Mouse (Mus musculus): ENCODE data around the gene Polr3c. TPM values are rescaled to one million over a fixed set of nuclear protein-coding genes. Genes with fewer than 3 reads are reported as not detected.
"Not testable (repeated sequence)": the region's sequence is repeated elsewhere in the genome, so short reads cannot be mapped to it uniquely, and the experiment has no call there.

The Polr3c gene
- polyA plus RNA-seq, 1 experiment from 2014 or later: 38.2 TPM

GRCm38 (mm10) chr3:96690298-96690697, 37.1 kb downstream of the Polr3c start:
- WGBS: 53% methylated on average over 3 of the region's 3 CpGs
- H3K9me3 ChIP-seq: no peaks in the 10 kb centered on the region
- H3K4me3 ChIP-seq: no peak overlapping the region
- H3K9ac ChIP-seq: no peak overlapping the region
- H3K27ac ChIP-seq: no peak overlapping the region
- H3K4me1 ChIP-seq: peaks cover 5% of the 10 kb centered on the region; the same call in 1 of the 2 replicates
- peaks cover 20% of the 10 kb centered on the region for H3K27me3 ChIP-seq
- no peak for ATAC-seq (ENCODE audit: borderline replicate concordance, extremely low read depth, low FRiP score, low TSS enrichment)
- H3K36me3 ChIP-seq: no peaks in the 10 kb centered on the region
- H3K4me2 ChIP-seq: no peak overlapping the region

GRCm38 (mm10) chr3:96688854-96689253, 38.6 kb downstream of the Polr3c start:
- Histone ChIP-seq H3K27ac (no peak overlapping the region), H3K4me3 (no peak overlapping the region), H3K4me2 (no peak overlapping the region), H3K27me3 (peaks cover 33% of the 10 kb centered on the region), H3K36me3 (no peaks in the 10 kb centered on the region), H3K4me1 (0 out of 2 replicates have a peak, but pooled peaks cover 5% of the 10 kb centered on the region), H3K9me3 (no peaks in the 10 kb centered on the region), H3K9ac (no peak overlapping the region)
- WGBS: 74% methylated on average over 11 of the region's 11 CpGs
- ATAC-seq (ENCODE audit: borderline replicate concordance, extremely low read depth, low FRiP score, low TSS enrichment): no peak

DNA sequence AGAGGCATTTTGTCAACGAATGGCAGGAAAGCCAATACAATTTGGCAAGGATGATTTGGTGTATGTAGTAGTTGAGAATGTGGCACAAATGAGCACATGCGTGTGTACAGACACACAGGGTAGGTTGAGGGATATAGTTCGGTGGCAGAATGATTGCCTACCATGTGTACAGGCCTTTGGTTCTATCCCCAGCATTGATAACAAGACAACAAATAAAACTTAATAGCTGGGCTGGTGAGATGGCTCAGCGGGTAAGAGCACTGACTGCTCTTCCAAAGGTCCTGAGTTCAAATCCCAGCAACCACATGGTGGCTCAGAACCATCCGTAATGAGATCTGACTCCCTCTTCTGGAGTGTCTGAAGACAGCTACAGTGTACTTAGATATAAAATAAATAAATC, 41.4 kb downstream of the Polr3c start:
- H3K4me3 ChIP-seq; H3K4me1 ChIP-seq; H3K36me3 ChIP-seq; H3K4me2 ChIP-seq; ATAC-seq (ENCODE audit: borderline replicate concordance, extremely low read depth, low FRiP score, low TSS enrichment); H3K9ac ChIP-seq; H3K9me3 ChIP-seq; H3K27ac ChIP-seq: not testable (repeated sequence)
- peaks cover 44% of the 10 kb centered on the region for H3K27me3 ChIP-seq
- WGBS: 89% methylated on average over 5 of the region's 5 CpGs

DNA sequence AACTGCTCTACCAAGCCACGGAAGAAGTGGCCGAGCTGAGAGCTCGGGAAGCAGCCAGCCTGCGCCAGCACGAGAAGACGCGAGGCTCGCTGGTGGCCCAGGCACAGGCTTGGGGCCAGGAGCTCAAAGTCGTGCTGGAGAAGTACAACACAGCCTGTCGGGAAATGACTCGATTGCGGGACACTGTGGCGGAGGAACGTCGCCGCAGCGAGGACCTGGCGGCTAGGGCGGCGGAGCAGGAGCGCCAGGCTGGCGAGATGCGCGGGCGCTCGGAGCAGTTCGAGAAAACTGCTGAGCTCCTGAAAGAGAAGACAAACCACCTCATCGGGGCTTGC, 42.6 kb downstream of the Polr3c start:
- no peaks in the 10 kb centered on the region for H3K36me3 ChIP-seq
- ATAC-seq (ENCODE audit: borderline replicate concordance, extremely low read depth, low FRiP score, low TSS enrichment): no peak
- no peak overlapping the region for H3K27ac ChIP-seq
- 19% methylated on average over 28 of the region's 28 CpGs for WGBS
- peak overlapping the region; percentile 8; the same call in 1 of the 2 replicates for H3K9ac ChIP-seq
- peaks cover 57% of the 10 kb centered on the region for H3K27me3 ChIP-seq
- peak overlapping the region; percentile 13 for H3K4me3 ChIP-seq
- H3K4me1 ChIP-seq: no peaks in the 10 kb centered on the region
- peak overlapping the region; percentile 48 for H3K4me2 ChIP-seq
- H3K9me3 ChIP-seq: no peaks in the 10 kb centered on the region

DNA sequence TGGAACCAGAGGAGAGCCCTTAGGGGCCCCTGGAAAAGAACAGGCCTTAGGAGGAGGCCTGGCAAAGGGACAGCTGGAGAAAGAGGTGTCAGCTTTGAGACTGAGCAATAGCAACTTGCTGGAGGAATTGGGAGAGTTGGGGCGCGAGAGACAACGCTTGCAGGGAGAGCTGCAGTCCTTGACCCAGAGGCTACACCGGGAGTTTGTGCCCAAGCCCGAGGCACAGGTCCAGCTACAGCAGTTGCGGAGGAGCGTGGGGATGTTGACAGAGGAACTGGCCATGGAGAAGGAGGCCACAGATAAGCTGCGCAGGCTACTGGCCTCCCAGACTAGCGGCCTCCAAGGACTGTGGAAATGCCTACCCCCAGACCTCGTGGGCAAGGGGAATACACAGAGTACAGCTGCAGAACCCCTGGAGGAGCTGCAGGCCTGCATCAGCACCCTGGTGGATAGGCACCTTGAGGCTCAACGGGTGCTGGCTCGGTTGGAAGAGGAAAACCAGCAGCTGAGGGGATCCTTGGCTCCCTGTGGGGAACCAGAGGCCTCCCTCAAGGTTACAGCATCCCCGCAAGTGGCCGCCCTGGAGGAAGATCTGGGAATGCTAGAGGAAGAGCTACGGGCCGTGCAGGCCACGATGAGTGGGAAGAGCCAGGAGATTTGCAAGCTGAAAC, 43.1 kb downstream of the Polr3c start:
- Histone ChIP-seq H3K27me3 (peaks cover 62% of the 10 kb centered on the region), H3K9ac (no peak overlapping the region)
- no peak for ATAC-seq (ENCODE audit: borderline replicate concordance, extremely low read depth, low FRiP score, low TSS enrichment)

GRCm38 (mm10) chr3:96683496-96683895, 43.9 kb downstream of the Polr3c start:
- Histone ChIP-seq H3K9ac (no peak overlapping the region), H3K27me3 (peaks cover 55% of the 10 kb centered on the region), H3K9me3 (no peaks in the 10 kb centered on the region), H3K4me2 (no peak overlapping the region), H3K4me3 (no peak overlapping the region), H3K27ac (no peak overlapping the region), H3K4me1 (no peaks in the 10 kb centered on the region), H3K36me3 (no peaks in the 10 kb centered on the region)
- no peak for ATAC-seq (ENCODE audit: borderline replicate concordance, extremely low read depth, low FRiP score, low TSS enrichment)
- 90% methylated on average over 3 of the region's 3 CpGs for WGBS

More for the DNA sequence above, 43.1 kb downstream of the Polr3c start:
- Histone ChIP-seq H3K27ac (no peak overlapping the region), H3K4me1 (no peaks in the 10 kb centered on the region), H3K9me3 (no peaks in the 10 kb centered on the region), H3K4me3 (peak overlapping the region; percentile 13; the same call in 1 of the 2 replicates), H3K36me3 (no peaks in the 10 kb centered on the region), H3K4me2 (peak overlapping the region; percentile 48)
- 47% methylated on average over 17 of the region's 17 CpGs for WGBS

- Histone ChIP-seq H3K27ac (no peak overlapping the region), H3K36me3 (no peaks in the 10 kb centered on the region), H3K4me3 (no peak overlapping the region), H3K27me3 (peaks cover 44% of the 10 kb centered on the region), H3K9me3 (no peaks in the 10 kb centered on the region), H3K4me1 (no peaks in the 10 kb centered on the region), H3K9ac (no peak overlapping the region), H3K4me2 (no peak overlapping the region)
- 28% methylated on average over 12 of the region's 12 CpGs for WGBS
- ATAC-seq (ENCODE audit: borderline replicate concordance, extremely low read depth, low FRiP score, low TSS enrichment): no peak
Observed at GRCm38 (mm10) chr3:96680269-96680956, 47.0 kb downstream of the Polr3c start.

GRCm38 (mm10) chr3:96679159-96679674, 48.2 kb downstream of the Polr3c start:
- 34% methylated on average over 5 of the region's 5 CpGs for WGBS
- H3K4me1 ChIP-seq: no peaks in the 10 kb centered on the region
- H3K9me3 ChIP-seq: no peaks in the 10 kb centered on the region
- H3K27ac ChIP-seq: no peak overlapping the region
- no peak overlapping the region for H3K4me2 ChIP-seq
- peaks cover 33% of the 10 kb centered on the region for H3K27me3 ChIP-seq
- no peak overlapping the region for H3K4me3 ChIP-seq
- no peak for ATAC-seq (ENCODE audit: borderline replicate concordance, extremely low read depth, low FRiP score, low TSS enrichment)
- H3K9ac ChIP-seq: no peak overlapping the region
- no peaks in the 10 kb centered on the region for H3K36me3 ChIP-seq

- H3K36me3 ChIP-seq: no peaks in the 10 kb centered on the region
- 66% methylated on average over 7 of the region's 7 CpGs for WGBS
- no peaks in the 10 kb centered on the region for H3K9me3 ChIP-seq
- no peak overlapping the region for H3K9ac ChIP-seq
- H3K27me3 ChIP-seq: peaks cover 25% of the 10 kb centered on the region
- no peak for ATAC-seq (ENCODE audit: borderline replicate concordance, extremely low read depth, low FRiP score, low TSS enrichment)
- no peak overlapping the region for H3K4me3 ChIP-seq
- no peaks in the 10 kb centered on the region for H3K4me1 ChIP-seq
- H3K27ac ChIP-seq: no peak overlapping the region
- no peak overlapping the region for H3K4me2 ChIP-seq
Observed at GRCm38 (mm10) chr3:96678456-96678855, 49.0 kb downstream of the Polr3c start.

GRCm38 (mm10) chr3:96675690-96676089, 51.7 kb downstream of the Polr3c start:
- Histone ChIP-seq H3K4me1 (0 out of 2 replicates have a peak, but pooled peaks cover under 1% of the 10 kb centered on the region), H3K27me3 (peaks cover 15% of the 10 kb centered on the region), H3K4me3 (no peak overlapping the region), H3K27ac (no peak overlapping the region), H3K9ac (no peak overlapping the region), H3K9me3 (no peaks in the 10 kb centered on the region), H3K36me3 (no peaks in the 10 kb centered on the region), H3K4me2 (no peak overlapping the region)
- 57% methylated on average over 3 of the region's 3 CpGs for WGBS
- no peak for ATAC-seq (ENCODE audit: borderline replicate concordance, extremely low read depth, low FRiP score, low TSS enrichment)

GRCm38 (mm10) chr3:96675171-96675570, 52.3 kb downstream of the Polr3c start:
- Histone ChIP-seq H3K36me3 (no peaks in the 10 kb centered on the region), H3K4me2 (no peak overlapping the region), H3K9ac (no peak overlapping the region), H3K4me3 (no peak overlapping the region), H3K27ac (no peak overlapping the region), H3K4me1 (peaks cover 5% of the 10 kb centered on the region; the same call in 1 of the 2 replicates), H3K27me3 (peaks cover 10% of the 10 kb centered on the region), H3K9me3 (no peaks in the 10 kb centered on the region)
- 78% methylated on average over 3 of the region's 3 CpGs for WGBS
- no peak for ATAC-seq (ENCODE audit: borderline replicate concordance, extremely low read depth, low FRiP score, low TSS enrichment)

DNA sequence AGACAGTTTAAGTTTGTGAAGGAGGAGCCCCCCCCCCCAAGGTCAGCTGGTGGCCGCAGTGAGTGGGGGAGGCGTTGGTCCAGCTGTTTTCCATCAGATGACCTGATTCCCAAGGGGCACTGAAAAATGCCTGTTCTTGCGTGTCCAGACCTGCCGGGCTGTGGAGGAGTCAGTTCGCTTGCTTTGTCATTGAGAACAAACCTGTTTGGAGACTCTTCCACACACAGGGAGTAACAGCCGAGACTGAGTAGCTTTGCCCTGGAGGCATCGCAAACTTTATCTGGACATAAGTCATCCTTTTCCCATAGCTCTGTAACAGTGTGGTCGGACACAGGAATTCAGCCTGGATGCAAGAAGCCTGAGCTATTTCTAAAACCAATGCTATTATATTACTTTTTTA, 53.0 kb downstream of the Polr3c start:
- Histone ChIP-seq H3K27ac (no peak overlapping the region), H3K4me3 (no peak overlapping the region), H3K4me2 (no peak overlapping the region), H3K9me3 (no peaks in the 10 kb centered on the region), H3K9ac (no peak overlapping the region), H3K27me3 (0 out of 2 replicates have a peak, but pooled peaks cover 2% of the 10 kb centered on the region), H3K4me1 (peaks cover 7% of the 10 kb centered on the region; the same call in 1 of the 2 replicates), H3K36me3 (no peaks in the 10 kb centered on the region)
- 31% methylated on average over 8 of the region's 8 CpGs for WGBS
- no peak for ATAC-seq (ENCODE audit: borderline replicate concordance, extremely low read depth, low FRiP score, low TSS enrichment)

Data from lung, embryonic 15.5 days (tissue).